Mouse (Mus musculus) limb, embryonic 15.5 days (tissue): ENCODE measurements at regions not wholly inside any gene's neighbourhood (a gene's known extent, or its start where the extent isn't known, plus 50 kb on each side); places are given as distances from the start of the nearest gene placed in this dataset.
"Not testable (repeated sequence)": the region's sequence is repeated elsewhere in the genome, so short reads cannot be mapped to it uniquely, and the experiment has no call there.

Experiments used
- ATAC-seq: fragments of 200-750 bp; cut with Nextera tagmentation; 2 replicates; pipeline ENCODE4 v1.8.0; 2017; ENCODE audit warnings: low read depth, moderate TSS enrichment; ENCODE audit not compliant: insufficient number of reproducible peaks, low FRiP score, low TSS enrichment
- H3K27ac ChIP-seq: fragments of 300-500 bp; sonication (generic); 2 replicates; pipeline ENCODE4 v1.5.1; 2015; ENCODE audit warnings: moderate library complexity, mild to moderate bottlenecking, inconsistent platforms
- H3K27me3 ChIP-seq: fragments of 300-500 bp; sonication (generic); 2 replicates; pipeline ENCODE4 v1.6.1; 2015; ENCODE audit warnings: inconsistent platforms
- H3K36me3 ChIP-seq: fragments of 300-500 bp; sonication (generic); 2 replicates; pipeline ENCODE4 v1.6.1; 2015; ENCODE audit warnings: inconsistent platforms
- H3K4me1 ChIP-seq: fragments of 300-500 bp; sonication (generic); 2 replicates; pipeline ENCODE4 v1.6.1; 2015; ENCODE audit warnings: inconsistent platforms
- H3K4me2 ChIP-seq: fragments of 300-500 bp; sonication (generic); 2 replicates; pipeline ENCODE4 v1.6.1; 2015; ENCODE audit warnings: mild to moderate bottlenecking, inconsistent platforms
- H3K4me3 ChIP-seq: fragments of 300-500 bp; sonication (generic); 2 replicates; pipeline ENCODE4 v1.5.1; 2015; ENCODE audit warnings: mild to moderate bottlenecking, inconsistent platforms
- H3K9ac ChIP-seq: fragments of 300-500 bp; sonication (generic); 2 replicates; pipeline ENCODE4 v1.6.1; 2015; ENCODE audit warnings: inconsistent platforms
- H3K9me3 ChIP-seq: fragments of 300-500 bp; sonication (generic); 2 replicates; pipeline ENCODE4 v1.6.1; 2016; ENCODE audit warnings: inconsistent platforms
- WGBS: fragments of 180-500 bp; shearing (Covaris S2); methylation state at CpG from one replicate; pipeline ENCODE4 v1.1.7; 2015; 5-methylcytosine and 5-hydroxymethylcytosine counted together

GRCm38 (mm10) chr16:20936722-20937121 is 202.4 kb upstream of the Thpo start:
- H3K9ac ChIP-seq = no peak overlapping the region
- no peaks in the 10 kb centered on the region for H3K36me3 ChIP-seq
- H3K4me2 ChIP-seq = no peak overlapping the region
- no peaks in the 10 kb centered on the region for H3K4me1 ChIP-seq
- no peaks in the 10 kb centered on the region for H3K27me3 ChIP-seq
- 29% methylated on average over 1 of the region's 1 CpGs for WGBS
- no peak for ATAC-seq
- no peaks in the 10 kb centered on the region for H3K9me3 ChIP-seq
- no peak overlapping the region for H3K4me3 ChIP-seq
- H3K27ac ChIP-seq = no peak overlapping the region

GRCm38 (mm10) chr16:20934846-20935245 is 200.5 kb upstream of the Thpo start:
- H3K27me3 ChIP-seq, H3K27ac ChIP-seq, H3K36me3 ChIP-seq, H3K9me3 ChIP-seq, H3K4me1 ChIP-seq, ATAC-seq, H3K4me2 ChIP-seq, H3K9ac ChIP-seq, H3K4me3 ChIP-seq: not testable (repeated sequence)

DNA sequence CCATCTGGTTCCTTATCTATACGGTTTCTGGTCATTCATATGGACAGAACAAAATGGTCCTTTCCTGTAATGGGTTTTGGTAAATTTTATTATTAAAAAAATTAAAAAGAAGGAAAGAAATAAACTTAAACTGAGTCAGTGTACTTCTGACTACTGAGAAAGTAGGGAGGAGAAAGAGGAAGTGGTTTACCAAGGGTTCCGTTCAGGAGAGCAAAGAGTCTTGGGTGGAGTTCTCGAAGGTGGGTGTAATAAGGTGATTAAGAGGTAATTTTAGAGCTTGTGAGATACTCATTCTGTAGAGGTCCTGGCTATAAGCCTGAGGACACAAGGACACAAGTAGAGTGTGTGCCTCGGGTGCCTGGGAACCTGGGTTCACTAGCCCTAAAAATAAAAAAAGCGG is 195.7 kb upstream of the Thpo start:
- H3K36me3 ChIP-seq, ATAC-seq, H3K9me3 ChIP-seq, H3K4me1 ChIP-seq, H3K4me3 ChIP-seq, H3K9ac ChIP-seq, H3K27ac ChIP-seq, H3K27me3 ChIP-seq, H3K4me2 ChIP-seq: not testable (repeated sequence)
- WGBS = 74% methylated on average over 5 of the region's 5 CpGs

DNA sequence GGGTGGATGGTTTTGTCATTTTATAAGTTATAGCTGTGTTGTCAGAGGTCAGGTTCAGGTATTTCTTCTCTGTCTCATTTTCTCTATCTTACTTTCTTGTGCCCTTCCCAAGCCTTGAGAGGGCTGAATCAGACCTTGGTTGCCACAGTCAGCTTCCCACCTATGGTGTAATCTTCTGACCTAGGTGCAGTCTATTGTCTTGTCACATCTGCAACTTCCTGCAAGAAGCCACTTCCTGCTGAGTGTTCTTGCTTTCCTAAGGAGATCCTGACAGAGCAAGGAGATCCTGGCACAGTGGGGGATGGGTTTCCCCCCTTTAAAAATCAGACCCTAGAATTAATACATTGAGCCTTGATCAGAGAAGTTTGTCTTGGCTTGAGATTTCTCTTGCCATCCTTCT is 191.5 kb upstream of the Thpo start:
- H3K4me1 ChIP-seq, H3K9ac ChIP-seq, H3K27ac ChIP-seq, H3K4me3 ChIP-seq, ATAC-seq, H3K27me3 ChIP-seq, H3K4me2 ChIP-seq, H3K9me3 ChIP-seq, H3K36me3 ChIP-seq: not testable (repeated sequence)

GRCm38 (mm10) chr16:20910864-20911263 is 176.6 kb upstream of the Thpo start:
- not testable (repeated sequence) for H3K9ac ChIP-seq, ATAC-seq, H3K36me3 ChIP-seq, H3K27ac ChIP-seq, H3K4me1 ChIP-seq, H3K9me3 ChIP-seq, H3K4me3 ChIP-seq, H3K27me3 ChIP-seq, H3K4me2 ChIP-seq
- WGBS = 71% methylated on average over 3 of the region's 3 CpGs

- not testable (repeated sequence) for ATAC-seq, H3K4me2 ChIP-seq
These were observed 174.4 kb upstream of the Thpo start for GRCm38 (mm10) chr16:20908467-20909351.

GRCm38 (mm10) chr16:20895734-20896133 is 161.4 kb upstream of the Thpo start:
- 54% methylated on average over 2 of the region's 2 CpGs for WGBS
- Histone ChIP-seq H3K9me3 (no peaks in the 10 kb centered on the region), H3K36me3 (no peaks in the 10 kb centered on the region), H3K27me3 (no peaks in the 10 kb centered on the region), H3K27ac (no peak overlapping the region), H3K4me2 (no peak overlapping the region), H3K9ac (no peak overlapping the region), H3K4me1 (no peaks in the 10 kb centered on the region), H3K4me3 (no peak overlapping the region)
- ATAC-seq = no peak

More at GRCm38 (mm10) chr16:20908467-20909351, 174.4 kb upstream of the Thpo start:
- 35% methylated on average over 18 of the region's 18 CpGs for WGBS
- not testable (repeated sequence) for H3K4me3 ChIP-seq, H3K27me3 ChIP-seq, H3K36me3 ChIP-seq, H3K27ac ChIP-seq, H3K4me1 ChIP-seq, H3K9me3 ChIP-seq, H3K9ac ChIP-seq

DNA sequence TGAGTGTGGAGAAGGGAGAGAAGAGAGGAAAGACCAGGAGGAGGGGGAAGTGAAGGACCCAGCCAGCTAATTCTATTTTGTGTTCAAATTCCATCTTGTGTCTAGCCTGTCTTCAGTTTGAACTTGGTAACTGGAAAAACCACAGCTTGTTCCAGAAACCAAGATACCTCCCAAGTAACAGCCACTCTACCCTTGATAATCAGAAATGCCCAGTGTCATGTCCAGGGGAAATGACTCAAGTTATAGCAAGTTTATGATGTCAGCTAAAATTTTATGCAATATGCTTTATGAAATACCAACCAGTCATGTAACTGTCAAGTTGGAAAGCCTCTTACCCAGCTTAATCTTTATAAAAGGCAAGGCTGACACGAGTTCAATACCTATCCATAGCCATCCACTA is 137.4 kb upstream of the Thpo start:
- ATAC-seq = no peak
- H3K9ac ChIP-seq = no peak overlapping the region
- H3K4me3 ChIP-seq = no peak overlapping the region
- no peaks in the 10 kb centered on the region for H3K4me1 ChIP-seq
- H3K9me3 ChIP-seq = no peaks in the 10 kb centered on the region
- H3K27ac ChIP-seq = no peak overlapping the region
- no peaks in the 10 kb centered on the region for H3K27me3 ChIP-seq
- 35% methylated on average over 1 of the region's 1 CpGs for WGBS
- H3K4me2 ChIP-seq = no peak overlapping the region
- H3K36me3 ChIP-seq = no peaks in the 10 kb centered on the region

GRCm38 (mm10) chr16:20866771-20867170 is 132.5 kb upstream of the Thpo start:
- no peaks in the 10 kb centered on the region for H3K27me3 ChIP-seq
- no peaks in the 10 kb centered on the region for H3K4me1 ChIP-seq
- 80% methylated on average over 1 of the region's 1 CpGs for WGBS
- no peaks in the 10 kb centered on the region for H3K36me3 ChIP-seq
- no peak overlapping the region for H3K4me2 ChIP-seq
- H3K4me3 ChIP-seq = no peak overlapping the region
- no peak overlapping the region for H3K27ac ChIP-seq
- ATAC-seq = no peak
- H3K9ac ChIP-seq = no peak overlapping the region
- no peaks in the 10 kb centered on the region for H3K9me3 ChIP-seq

GRCm38 (mm10) chr16:20861256-20861655 is 126.9 kb upstream of the Thpo start:
- no peak overlapping the region for H3K9ac ChIP-seq
- no peaks in the 10 kb centered on the region for H3K4me1 ChIP-seq
- no peaks in the 10 kb centered on the region for H3K27me3 ChIP-seq
- 93% methylated on average over 4 of the region's 4 CpGs for WGBS
- H3K27ac ChIP-seq = no peak overlapping the region
- no peak overlapping the region for H3K4me2 ChIP-seq
- no peaks in the 10 kb centered on the region for H3K9me3 ChIP-seq
- no peak for ATAC-seq
- H3K36me3 ChIP-seq = no peaks in the 10 kb centered on the region
- H3K4me3 ChIP-seq = no peak overlapping the region

- not testable (repeated sequence) for ATAC-seq, H3K27me3 ChIP-seq, H3K9ac ChIP-seq, H3K4me3 ChIP-seq, H3K9me3 ChIP-seq, H3K4me2 ChIP-seq, H3K36me3 ChIP-seq, H3K4me1 ChIP-seq, H3K27ac ChIP-seq
- WGBS = 87% methylated on average over 3 of the region's 3 CpGs
These were observed 126.3 kb upstream of the Thpo start for GRCm38 (mm10) chr16:20860606-20861005.

DNA sequence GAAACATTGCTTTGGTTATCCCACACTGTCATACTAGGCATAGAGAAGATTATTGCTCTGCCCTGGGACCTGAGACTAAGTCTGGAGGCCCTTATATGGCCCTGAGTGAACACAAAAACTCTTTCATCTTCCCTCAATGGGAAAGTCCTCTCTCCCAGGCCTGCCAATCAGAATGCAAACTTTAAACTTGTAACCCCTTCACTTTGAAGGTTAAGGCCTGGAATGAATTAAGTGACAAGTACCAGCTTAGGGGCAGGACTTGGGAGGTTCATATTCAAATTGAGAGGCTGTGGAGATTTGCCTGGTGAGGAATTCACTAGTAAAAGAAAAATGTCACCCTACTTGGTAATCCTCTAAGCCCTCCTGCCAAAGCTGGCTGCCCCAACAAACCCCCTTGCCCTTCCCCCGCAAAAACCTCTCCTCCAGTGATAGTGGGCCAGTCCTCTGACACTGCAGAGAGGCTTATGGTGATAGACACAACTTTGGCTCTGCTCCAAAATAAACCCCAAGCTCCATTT is 120.4 kb upstream of the Thpo start:
- WGBS = 61% methylated on average over 1 of the region's 1 CpGs
- no peaks in the 10 kb centered on the region for H3K4me1 ChIP-seq
- H3K36me3 ChIP-seq = no peaks in the 10 kb centered on the region
- no peaks in the 10 kb centered on the region for H3K27me3 ChIP-seq
- H3K9ac ChIP-seq = no peak overlapping the region
- no peaks in the 10 kb centered on the region for H3K9me3 ChIP-seq
- H3K4me3 ChIP-seq = no peak overlapping the region
- no peak overlapping the region for H3K27ac ChIP-seq
- no peak for ATAC-seq
- no peak overlapping the region for H3K4me2 ChIP-seq

DNA sequence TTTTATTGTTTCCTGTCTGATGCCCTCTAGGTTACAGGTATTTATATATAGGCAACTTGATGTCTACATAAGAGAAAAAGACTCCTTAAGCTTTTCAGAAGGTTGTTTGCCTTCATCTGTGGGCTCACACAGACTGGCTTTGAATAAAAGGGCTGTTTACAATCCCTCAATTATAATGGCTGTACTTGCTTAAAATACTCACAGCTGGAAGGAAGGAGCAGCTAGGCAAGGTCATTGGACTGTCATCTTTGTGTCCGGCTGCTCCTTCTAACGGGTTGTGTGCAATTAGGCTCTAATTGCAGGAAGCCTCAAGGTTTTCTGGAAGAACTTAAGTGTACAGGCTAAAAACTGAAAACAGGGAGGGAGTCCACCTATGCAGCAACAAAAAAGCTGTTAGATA is 103.8 kb upstream of the Thpo start:
- no peak overlapping the region for H3K4me3 ChIP-seq
- no peak overlapping the region for H3K27ac ChIP-seq
- no peaks in the 10 kb centered on the region for H3K36me3 ChIP-seq
- no peak overlapping the region for H3K4me2 ChIP-seq
- H3K9ac ChIP-seq = no peak overlapping the region
- no peaks in the 10 kb centered on the region for H3K4me1 ChIP-seq
- 20% methylated on average over 2 of the region's 2 CpGs for WGBS
- ATAC-seq = no peak
- H3K27me3 ChIP-seq = no peaks in the 10 kb centered on the region
- H3K9me3 ChIP-seq = peaks cover 4% of the 10 kb centered on the region; the same call in 1 of the 2 replicates
